Mouse (Mus musculus) intestine, embryonic 14.5 days (tissue): ENCODE data around the gene Clic1. TPM values are rescaled to one million over a fixed set of nuclear protein-coding genes. Genes with fewer than 3 reads are reported as not detected.

ENCODE experiments used
- ATAC-seq: fragments of 200-750 bp; cut with Nextera tagmentation; replicated peaks from 2 replicates; pipeline ENCODE4 v1.8.0; 2017; ENCODE audit warnings: low read depth, moderate number of reproducible peaks, moderate TSS enrichment, moderate library complexity; ENCODE audit not compliant: low FRiP score, low TSS enrichment
- DNase-seq: peaks from one replicate; pipeline ENCODE4 v3.0.0-alpha.2; 2018; ENCODE audit warnings: low spot score
- H3K27ac ChIP-seq: fragments of 300-500 bp; sonication (generic); 2 replicates; pipeline ENCODE4 v1.5.1; 2014; ENCODE audit warnings: low read depth, mild to moderate bottlenecking, control low read depth
- H3K27me3 ChIP-seq: fragments of 300-500 bp; sonication (generic); replicated peaks from 2 replicates; pipeline ENCODE4 v1.6.1; 2014; ENCODE audit warnings: low read length, control low read depth; ENCODE audit not compliant: control insufficient read depth, insufficient read depth
- H3K36me3 ChIP-seq: fragments of 300-500 bp; sonication (generic); 2 replicates; pipeline ENCODE4 v1.6.1; 2014; ENCODE audit warnings: low read length, control low read depth; ENCODE audit not compliant: control insufficient read depth, insufficient read depth
- H3K4me1 ChIP-seq: fragments of 300-500 bp; sonication (generic); replicated peaks from 2 replicates; pipeline ENCODE4 v1.6.1; 2014; ENCODE audit warnings: low read length, control low read depth, mixed read lengths; ENCODE audit not compliant: control insufficient read depth, insufficient read depth
- H3K4me2 ChIP-seq: fragments of 300-500 bp; sonication (generic); 2 replicates; pipeline ENCODE4 v1.6.1; 2014; ENCODE audit warnings: low read length
- H3K4me3 ChIP-seq: fragments of 300-500 bp; sonication (generic); 2 replicates; pipeline ENCODE4 v1.5.1; 2014; ENCODE audit warnings: low read depth, low read length, control low read depth, mixed read lengths
- H3K9ac ChIP-seq: fragments of 300-500 bp; sonication (generic); 2 replicates; pipeline ENCODE4 v1.6.1; 2014; ENCODE audit warnings: mild to moderate bottlenecking, low read length
- H3K9me3 ChIP-seq: fragments of 300-500 bp; sonication (generic); 2 replicates; pipeline ENCODE4 v1.6.1; 2016; ENCODE audit warnings: low read length, control low read depth; ENCODE audit not compliant: control insufficient read depth
- WGBS: fragments of 180-500 bp; shearing (Covaris S2); extraction: QIAGEN DNeasy Blood & Tissue Kit; methylation state at CpG from one replicate; pipeline ENCODE4 v1.1.7; 2014; 5-methylcytosine and 5-hydroxymethylcytosine counted together
- polyA plus RNA-seq: library from polyadenylated mRNA; unstranded; fragments of >200 nt; fragmentation: Nextera tagmentation; extraction: Ambion mirVana; gene quantifications from 2 replicates; pipeline ENCODE4 v1.2.1, GENCODE M21; 2014

Clic1 gene
- polyA plus RNA-seq, 1 experiment from 2014 or later = 113 TPM

GRCm38 (mm10) chr17:35052271-35052798, 2.6 kb downstream of the Clic1 start:
- Histone ChIP-seq H3K4me2 (peak overlapping the region; percentile 98), H3K36me3 (peaks cover 50% of the 10 kb centered on the region), H3K4me1 (peaks cover 35% of the 10 kb centered on the region), H3K27me3 (no peaks in the 10 kb centered on the region), H3K4me3 (peak overlapping the region; percentile 71), H3K27ac (peak overlapping the region; percentile 96), H3K9ac (peak overlapping the region; percentile 60), H3K9me3 (no peaks in the 10 kb centered on the region)
- ATAC-seq (no peak), DNase-seq (no peak)
- WGBS = 75% methylated on average over 12 of the region's 12 CpGs

- Histone ChIP-seq H3K27ac (no peak overlapping the region), H3K9ac (no peak overlapping the region), H3K9me3 (no peaks in the 10 kb centered on the region), H3K4me3 (no peak overlapping the region), H3K4me1 (peaks cover 21% of the 10 kb centered on the region), H3K27me3 (no peaks in the 10 kb centered on the region), H3K4me2 (no peak overlapping the region), H3K36me3 (peaks cover 67% of the 10 kb centered on the region)
- no peak for ATAC-seq
- DNase-seq = no peak
- WGBS = 92% methylated on average over 7 of the region's 7 CpGs
These were observed 6.1 kb downstream of the Clic1 start for GRCm38 (mm10) chr17:35055691-35056495.

GRCm38 (mm10) chr17:35057090-35057489, 7.3 kb downstream of the Clic1 start:
- 73% methylated on average over 3 of the region's 3 CpGs for WGBS
- no peak overlapping the region for H3K4me3 ChIP-seq
- H3K4me1 ChIP-seq = peaks cover 20% of the 10 kb centered on the region
- H3K27ac ChIP-seq = no peak overlapping the region
- H3K36me3 ChIP-seq = peaks cover 77% of the 10 kb centered on the region
- ATAC-seq (no peak), DNase-seq (no peak)
- H3K9ac ChIP-seq = no peak overlapping the region
- no peaks in the 10 kb centered on the region for H3K27me3 ChIP-seq
- no peaks in the 10 kb centered on the region for H3K9me3 ChIP-seq
- H3K4me2 ChIP-seq = no peak overlapping the region

- Histone ChIP-seq H3K9ac (0 out of 2 replicates have a peak overlapping the region, but pooled peaks have one; percentile 5), H3K27me3 (no peaks in the 10 kb centered on the region), H3K36me3 (peaks cover 68% of the 10 kb centered on the region), H3K9me3 (no peaks in the 10 kb centered on the region), H3K4me2 (peak overlapping the region; percentile 99; the same call in 1 of the 2 replicates), H3K4me1 (peaks cover 12% of the 10 kb centered on the region), H3K4me3 (peak overlapping the region; percentile 89; the same call in 1 of the 2 replicates), H3K27ac (peak overlapping the region; percentile 94; the same call in 1 of the 2 replicates)
- ATAC-seq = peak; percentile 5; the same call in 1 of the 2 replicates
- DNase-seq = no peak
- WGBS = 58% methylated on average over 9 of the region's 9 CpGs
These were observed 8.6 kb downstream of the Clic1 start for GRCm38 (mm10) chr17:35058316-35058715.

- no peaks in the 10 kb centered on the region for H3K27me3 ChIP-seq
- H3K9ac ChIP-seq = peak within 1 kb of the TSS; percentile 81
- H3K27ac ChIP-seq = peak within 1 kb of the TSS; percentile 94
- H3K9me3 ChIP-seq = no peaks in the 10 kb centered on the region
- H3K4me1 ChIP-seq = peaks cover 13% of the 10 kb centered on the region
- ATAC-seq (peak; percentile 91), DNase-seq (peak; percentile 97)
- peak within 1 kb of the TSS; percentile 89 for H3K4me3 ChIP-seq
- WGBS = under 1% methylated on average over 57 of the region's 57 CpGs
- peak within 1 kb of the TSS; percentile 99 for H3K4me2 ChIP-seq
- peaks cover 59% of the 10 kb centered on the region for H3K36me3 ChIP-seq
These were observed 9.4 kb downstream of the Clic1 start, which contains the start of gene Ddah2 for GRCm38 (mm10) chr17:35058911-35059892. Gene Ddah2 (plus strand): TSS chr17:35059035.

GRCm38 (mm10) chr17:35060071-35060470, 10.3 kb downstream of the Clic1 start:
- Histone ChIP-seq H3K27ac (no peak overlapping the region), H3K9me3 (no peaks in the 10 kb centered on the region), H3K4me3 (peak overlapping the region; percentile 89), H3K9ac (peak overlapping the region; percentile 81), H3K4me2 (peak overlapping the region; percentile 99), H3K36me3 (peaks cover 52% of the 10 kb centered on the region), H3K27me3 (no peaks in the 10 kb centered on the region), H3K4me1 (peaks cover 21% of the 10 kb centered on the region)
- WGBS = 26% methylated on average over 14 of the region's 14 CpGs
- ATAC-seq = no peak
- no peak for DNase-seq

GRCm38 (mm10) chr17:35060737-35061297, 11.1 kb downstream of the Clic1 start:
- peak overlapping the region; percentile 89 for H3K4me3 ChIP-seq
- H3K4me2 ChIP-seq = peak overlapping the region; percentile 99
- peaks cover 44% of the 10 kb centered on the region for H3K36me3 ChIP-seq
- 58% methylated on average over 22 of the region's 22 CpGs for WGBS
- no peaks in the 10 kb centered on the region for H3K9me3 ChIP-seq
- H3K27me3 ChIP-seq = no peaks in the 10 kb centered on the region
- DNase-seq (no peak), ATAC-seq (no peak)
- peaks cover 28% of the 10 kb centered on the region for H3K4me1 ChIP-seq
- no peak overlapping the region for H3K27ac ChIP-seq
- peak overlapping the region; percentile 81 for H3K9ac ChIP-seq

- DNase-seq = no peak
- no peak for ATAC-seq
- no peak overlapping the region for H3K4me2 ChIP-seq
- H3K36me3 ChIP-seq = peaks cover 39% of the 10 kb centered on the region
- no peak overlapping the region for H3K27ac ChIP-seq
- no peak overlapping the region for H3K9ac ChIP-seq
- no peak overlapping the region for H3K4me3 ChIP-seq
- peaks cover 4% of the 10 kb centered on the region; the same call in 1 of the 2 replicates for H3K27me3 ChIP-seq
- no peaks in the 10 kb centered on the region for H3K9me3 ChIP-seq
- peaks cover 28% of the 10 kb centered on the region for H3K4me1 ChIP-seq
- 84% methylated on average over 8 of the region's 8 CpGs for WGBS
These were observed 11.5 kb downstream of the Clic1 start for GRCm38 (mm10) chr17:35061299-35061698.
